Mouse (Mus musculus): ENCODE measurements around the gene Atg101. TPM values are rescaled to one million over a fixed set of nuclear protein-coding genes. Genes with fewer than 3 reads are reported as not detected.
"Not testable (repeated sequence)": the region's sequence is repeated elsewhere in the genome, so short reads cannot be mapped to it uniquely, and the experiment has no call there.

Gene Atg101
- polyA plus RNA-seq, 1 experiment from 2014 or later: 77.2 TPM

GRCm38 (mm10) chr15:101320010-101320617 lies 36.0 kb downstream of the Atg101 start:
- H3K27ac ChIP-seq (replicated peaks): no peak overlapping the region
- WGBS: 88% methylated on average over 6 of the region's 6 CpGs
- no peaks in the 10 kb centered on the region for H3K9me3 ChIP-seq (replicated peaks)
- H3K9ac ChIP-seq (replicated peaks): no peak overlapping the region
- ATAC-seq (ENCODE audit: low FRiP score): no peak
- H3K4me3 ChIP-seq (replicated peaks): no peak overlapping the region
- H3K36me3 ChIP-seq: no peaks in the 10 kb centered on the region
- no peak overlapping the region for H3K4me2 ChIP-seq
- peaks cover 10% of the 10 kb centered on the region for H3K4me1 ChIP-seq
- no peaks in the 10 kb centered on the region for H3K27me3 ChIP-seq (replicated peaks)

- no peak overlapping the region for H3K9ac ChIP-seq (replicated peaks)
- 60% methylated on average over 6 of the region's 6 CpGs for WGBS
- peaks cover 8% of the 10 kb centered on the region for H3K4me1 ChIP-seq
- H3K27me3 ChIP-seq (replicated peaks): no peaks in the 10 kb centered on the region
- no peak overlapping the region for H3K4me3 ChIP-seq (replicated peaks)
- no peak overlapping the region for H3K4me2 ChIP-seq
- no peak for ATAC-seq (ENCODE audit: low FRiP score)
- no peak overlapping the region for H3K27ac ChIP-seq (replicated peaks)
- H3K36me3 ChIP-seq: no peaks in the 10 kb centered on the region
- no peaks in the 10 kb centered on the region for H3K9me3 ChIP-seq (replicated peaks)
Measured at GRCm38 (mm10) chr15:101320618-101321041, 36.6 kb downstream of the Atg101 start.

- Histone ChIP-seq H3K27ac (replicated peaks) (no peak overlapping the region), H3K9me3 (replicated peaks) (no peaks in the 10 kb centered on the region), H3K4me3 (replicated peaks) (no peak overlapping the region), H3K4me1 (peaks cover 3% of the 10 kb centered on the region; the same call in 1 of the 2 replicates), H3K4me2 (no peak overlapping the region), H3K9ac (replicated peaks) (no peak overlapping the region), H3K36me3 (no peaks in the 10 kb centered on the region), H3K27me3 (replicated peaks) (no peaks in the 10 kb centered on the region)
- 65% methylated on average over 5 of the region's 5 CpGs for WGBS
- no peak for ATAC-seq (ENCODE audit: low FRiP score)
Measured at GRCm38 (mm10) chr15:101321126-101321525, 37.1 kb downstream of the Atg101 start.

- Histone ChIP-seq H3K4me3 (replicated peaks) (no peak overlapping the region), H3K9me3 (replicated peaks) (no peaks in the 10 kb centered on the region), H3K36me3 (no peaks in the 10 kb centered on the region), H3K4me2 (no peak overlapping the region), H3K9ac (replicated peaks) (no peak overlapping the region), H3K27ac (replicated peaks) (no peak overlapping the region), H3K27me3 (replicated peaks) (no peaks in the 10 kb centered on the region), H3K4me1 (no peaks in the 10 kb centered on the region)
- no peak for ATAC-seq (ENCODE audit: low FRiP score)
- WGBS: 84% methylated on average over 5 of the region's 5 CpGs
Measured at GRCm38 (mm10) chr15:101322106-101322505, 38.0 kb downstream of the Atg101 start.

- ATAC-seq (ENCODE audit: low FRiP score): no peak
- Histone ChIP-seq H3K9ac (replicated peaks) (no peak overlapping the region), H3K27me3 (replicated peaks) (no peaks in the 10 kb centered on the region), H3K4me3 (replicated peaks) (no peak overlapping the region), H3K4me1 (no peaks in the 10 kb centered on the region), H3K27ac (replicated peaks) (no peak overlapping the region), H3K36me3 (no peaks in the 10 kb centered on the region), H3K9me3 (replicated peaks) (no peaks in the 10 kb centered on the region), H3K4me2 (no peak overlapping the region)
- 92% methylated on average over 7 of the region's 7 CpGs for WGBS
Measured at GRCm38 (mm10) chr15:101322640-101323039, 38.6 kb downstream of the Atg101 start.

GRCm38 (mm10) chr15:101323511-101323910 lies 39.4 kb downstream of the Atg101 start:
- H3K9me3 ChIP-seq (replicated peaks): no peaks in the 10 kb centered on the region
- no peaks in the 10 kb centered on the region for H3K36me3 ChIP-seq
- no peak overlapping the region for H3K9ac ChIP-seq (replicated peaks)
- H3K4me2 ChIP-seq: no peak overlapping the region
- no peak overlapping the region for H3K27ac ChIP-seq (replicated peaks)
- no peaks in the 10 kb centered on the region for H3K27me3 ChIP-seq (replicated peaks)
- no peak overlapping the region for H3K4me3 ChIP-seq (replicated peaks)
- no peak for ATAC-seq (ENCODE audit: low FRiP score)
- H3K4me1 ChIP-seq: no peaks in the 10 kb centered on the region
- 93% methylated on average over 5 of the region's 5 CpGs for WGBS

- H3K4me1 ChIP-seq; H3K9me3 ChIP-seq (replicated peaks); H3K27me3 ChIP-seq (replicated peaks); H3K4me2 ChIP-seq; H3K27ac ChIP-seq (replicated peaks); H3K36me3 ChIP-seq; ATAC-seq (ENCODE audit: low FRiP score); H3K9ac ChIP-seq (replicated peaks); H3K4me3 ChIP-seq (replicated peaks): not testable (repeated sequence)
Measured at GRCm38 (mm10) chr15:101324409-101324808, 40.3 kb downstream of the Atg101 start.

GRCm38 (mm10) chr15:101325991-101326534 lies 42.0 kb downstream of the Atg101 start:
- H3K4me2 ChIP-seq: no peak overlapping the region
- H3K36me3 ChIP-seq: no peaks in the 10 kb centered on the region
- H3K4me3 ChIP-seq (replicated peaks): no peak overlapping the region
- ATAC-seq (ENCODE audit: low FRiP score): no peak
- H3K27ac ChIP-seq (replicated peaks): no peak overlapping the region
- H3K9me3 ChIP-seq (replicated peaks): no peaks in the 10 kb centered on the region
- no peaks in the 10 kb centered on the region for H3K27me3 ChIP-seq (replicated peaks)
- H3K4me1 ChIP-seq: no peaks in the 10 kb centered on the region
- 38% methylated on average over 10 of the region's 10 CpGs for WGBS
- H3K9ac ChIP-seq (replicated peaks): no peak overlapping the region

GRCm38 (mm10) chr15:101327282-101327681 lies 43.2 kb downstream of the Atg101 start:
- no peak; the same call in 1 of the 2 replicates for ATAC-seq (ENCODE audit: low FRiP score)

GRCm38 (mm10) chr15:101328876-101329563 lies 44.9 kb downstream of the Atg101 start:
- no peaks in the 10 kb centered on the region for H3K27me3 ChIP-seq (replicated peaks)
- no peak overlapping the region for H3K27ac ChIP-seq (replicated peaks)
- no peak for ATAC-seq (ENCODE audit: low FRiP score)
- H3K4me1 ChIP-seq: no peaks in the 10 kb centered on the region
- WGBS: 59% methylated on average over 3 of the region's 3 CpGs
- H3K9ac ChIP-seq (replicated peaks): no peak overlapping the region
- H3K4me3 ChIP-seq (replicated peaks): no peak overlapping the region
- no peaks in the 10 kb centered on the region for H3K9me3 ChIP-seq (replicated peaks)
- H3K4me2 ChIP-seq: no peak overlapping the region
- no peaks in the 10 kb centered on the region for H3K36me3 ChIP-seq

More at GRCm38 (mm10) chr15:101327282-101327681, 43.2 kb downstream of the Atg101 start:
- Histone ChIP-seq H3K4me3 (replicated peaks) (no peak overlapping the region), H3K36me3 (no peaks in the 10 kb centered on the region), H3K27ac (replicated peaks) (no peak overlapping the region), H3K4me2 (no peak overlapping the region), H3K9ac (replicated peaks) (no peak overlapping the region), H3K4me1 (no peaks in the 10 kb centered on the region), H3K9me3 (replicated peaks) (no peaks in the 10 kb centered on the region), H3K27me3 (replicated peaks) (no peaks in the 10 kb centered on the region)
- 7% methylated on average over 6 of the region's 6 CpGs for WGBS

- Histone ChIP-seq H3K36me3 (no peaks in the 10 kb centered on the region), H3K9me3 (replicated peaks) (no peaks in the 10 kb centered on the region), H3K4me2 (no peak overlapping the region), H3K27ac (replicated peaks) (no peak overlapping the region), H3K4me1 (no peaks in the 10 kb centered on the region), H3K9ac (replicated peaks) (no peak overlapping the region), H3K4me3 (replicated peaks) (no peak overlapping the region), H3K27me3 (replicated peaks) (no peaks in the 10 kb centered on the region)
- no peak for ATAC-seq (ENCODE audit: low FRiP score)
- 49% methylated on average over 3 of the region's 3 CpGs for WGBS
Measured at GRCm38 (mm10) chr15:101329564-101329892, 45.5 kb downstream of the Atg101 start.

GRCm38 (mm10) chr15:101331090-101331489 lies 47.0 kb downstream of the Atg101 start:
- 79% methylated on average over 4 of the region's 4 CpGs for WGBS
- Histone ChIP-seq H3K9ac (replicated peaks) (no peak overlapping the region), H3K9me3 (replicated peaks) (no peaks in the 10 kb centered on the region), H3K27me3 (replicated peaks) (no peaks in the 10 kb centered on the region), H3K27ac (replicated peaks) (no peak overlapping the region), H3K4me1 (no peaks in the 10 kb centered on the region), H3K4me3 (replicated peaks) (no peak overlapping the region), H3K4me2 (no peak overlapping the region), H3K36me3 (no peaks in the 10 kb centered on the region)
- no peak for ATAC-seq (ENCODE audit: low FRiP score)
